Mouse (Mus musculus) embryo, embryonic 9.5 days (tissue): Measurements from ENCODE around the gene Sgms2.
A peak's percentile ranks its signal among the peaks of the same experiment; 100 is the strongest.
"Not testable (repeated sequence)": the region's sequence is repeated elsewhere in the genome, so short reads cannot be mapped to it uniquely, and the experiment has no call there.

Source experiments
- DNase-seq: peaks from one replicate; pipeline ENCODE4 v3.0.0-alpha.2; 2017; ENCODE audit errors: extremely low spot score

Gene Sgms2

GRCm38 (mm10) chr3:131358205-131358604 is 133.0 kb downstream of the Sgms2 start:
- DNase-seq = no peak

GRCm38 (mm10) chr3:131357643-131358042 is 133.6 kb downstream of the Sgms2 start:
- DNase-seq = no peak

- no peak for DNase-seq
Observed at GRCm38 (mm10) chr3:131356026-131356425, 135.2 kb downstream of the Sgms2 start.

DNA sequence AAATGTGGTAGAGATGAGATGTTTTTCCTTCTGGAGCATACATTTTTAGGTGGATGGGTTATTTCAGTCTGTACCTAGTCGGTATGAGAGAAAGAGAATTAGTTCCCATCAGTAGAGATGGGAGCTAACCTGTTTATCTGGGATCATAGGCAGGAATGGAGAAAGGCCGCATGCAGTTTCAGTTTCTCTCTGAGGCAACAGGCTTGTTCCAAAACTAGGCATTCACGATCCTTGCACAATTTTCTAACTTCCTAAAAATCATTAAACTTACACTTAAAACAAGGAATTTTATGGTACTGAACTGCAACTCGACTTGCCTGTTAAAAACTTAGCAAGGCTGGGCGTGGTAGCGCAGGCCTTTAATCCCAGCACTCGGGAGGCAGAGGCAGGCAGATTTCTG is 140.7 kb downstream of the Sgms2 start:
- no peak for DNase-seq

DNA sequence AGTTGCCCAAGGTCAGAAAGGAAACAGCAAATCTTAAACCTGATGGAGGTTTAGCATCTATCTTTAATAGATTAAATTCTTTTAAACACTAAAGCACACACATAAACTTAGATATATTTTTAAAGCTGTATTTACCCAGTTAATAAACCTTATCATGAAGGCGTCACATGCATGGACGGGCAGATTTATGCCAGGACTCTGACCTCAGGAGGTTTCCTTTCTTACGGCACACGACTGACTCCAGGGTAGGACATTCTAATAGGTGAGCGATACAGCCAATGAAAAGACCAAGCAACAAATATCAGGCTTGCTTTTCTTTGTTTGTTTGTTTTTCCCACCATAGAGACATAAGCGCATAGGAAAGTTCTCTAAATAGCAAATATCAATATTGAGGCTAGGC is 142.2 kb downstream of the Sgms2 start:
- no peak for DNase-seq

GRCm38 (mm10) chr3:131348579-131348950 is 142.6 kb downstream of the Sgms2 start:
- DNase-seq = no peak

DNA sequence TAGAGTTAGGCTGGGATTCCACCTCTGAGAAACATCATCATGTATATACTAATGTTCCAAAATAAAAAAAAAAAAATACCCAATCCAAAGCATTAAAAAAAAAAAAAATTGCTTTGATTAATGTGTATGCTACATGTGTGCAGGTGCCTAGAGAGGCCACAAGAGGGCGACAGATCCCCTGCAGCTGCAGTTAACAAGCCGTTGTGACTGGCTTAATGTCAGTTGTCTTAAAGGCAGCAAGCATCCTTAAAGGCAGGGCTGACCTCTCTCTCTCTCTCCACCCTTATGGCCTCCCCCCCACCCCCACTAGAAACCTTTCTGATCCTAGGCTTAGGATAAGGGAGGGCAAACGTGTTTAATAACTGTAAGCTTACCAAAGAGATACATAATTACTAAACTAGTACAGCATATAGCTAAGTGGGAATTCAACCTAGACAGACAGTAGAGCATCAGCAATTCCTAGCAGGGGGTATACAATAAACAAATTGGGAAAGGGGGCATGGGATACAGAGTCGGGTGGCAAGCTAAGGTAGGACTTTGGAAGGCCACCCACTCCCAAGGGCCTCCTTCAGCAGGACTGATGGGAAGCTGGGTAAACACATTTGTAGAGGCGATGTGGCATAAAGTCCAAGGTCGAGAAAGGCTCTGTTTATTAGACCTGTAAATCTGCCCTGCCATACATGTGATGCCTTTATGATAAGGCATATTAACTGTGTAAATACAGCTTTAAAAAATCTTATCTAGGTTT is 143.2 kb downstream of the Sgms2 start:
- peak; percentile 24 for DNase-seq

DNA sequence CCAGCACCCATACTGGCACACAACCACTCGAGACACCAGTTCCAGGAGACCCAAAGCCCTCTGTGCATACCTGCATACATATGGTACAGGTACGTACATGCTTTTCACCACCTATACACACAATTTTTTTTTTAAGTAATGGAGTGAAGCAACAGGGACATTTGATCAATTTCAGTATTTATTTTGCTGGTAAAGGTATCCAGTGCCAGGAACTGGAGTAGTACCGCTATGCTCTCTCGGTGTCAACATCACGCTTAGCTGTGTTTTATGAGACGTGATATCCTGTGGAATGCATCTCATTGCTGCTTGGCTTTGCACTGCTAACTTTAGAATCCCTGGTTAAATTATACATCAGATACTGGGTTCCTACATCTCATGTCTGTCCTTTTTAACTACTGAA is 145.3 kb downstream of the Sgms2 start:
- no peak for DNase-seq

DNA sequence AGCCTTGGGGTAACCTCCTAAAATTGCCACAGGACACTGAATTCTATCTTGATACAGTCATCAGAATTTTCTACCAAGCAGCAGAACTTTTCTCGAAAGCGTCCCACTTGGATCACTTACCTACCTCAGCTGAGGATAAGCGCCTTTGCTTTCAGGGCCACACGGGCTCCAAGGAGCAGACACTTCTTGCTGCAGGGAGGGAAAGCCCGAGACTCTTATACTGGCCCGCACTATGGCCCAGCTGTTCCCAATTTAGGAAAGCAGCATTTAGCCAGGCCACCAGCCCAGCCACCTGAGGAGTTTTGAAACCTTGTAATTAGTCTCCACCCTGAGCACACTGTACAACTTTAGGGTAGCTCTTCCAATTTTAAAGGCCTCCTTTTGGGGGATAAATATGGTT is 147.9 kb downstream of the Sgms2 start:
- no peak for DNase-seq

- no peak for DNase-seq
Observed at GRCm38 (mm10) chr3:131340885-131341284, 150.3 kb downstream of the Sgms2 start.

DNA sequence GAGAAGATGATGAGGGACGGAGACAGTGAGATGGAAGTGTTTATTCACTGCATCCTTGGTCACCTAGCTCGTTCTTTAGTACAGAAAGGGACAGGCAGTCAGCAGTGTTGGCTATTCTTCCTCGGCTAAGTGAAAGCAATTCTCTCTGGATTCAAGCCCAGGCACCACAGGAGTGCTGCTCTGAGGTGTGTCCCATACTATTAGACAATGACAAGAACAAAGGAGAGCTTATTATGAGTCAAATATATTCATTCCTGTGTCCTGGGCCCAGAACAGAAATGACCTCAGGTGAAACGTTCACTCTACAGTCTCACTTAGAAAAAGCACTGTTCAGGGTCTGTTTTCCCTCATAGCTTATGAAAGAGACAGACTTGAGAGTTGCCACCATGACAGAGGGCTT is 151.9 kb downstream of the Sgms2 start:
- no peak for DNase-seq

DNA sequence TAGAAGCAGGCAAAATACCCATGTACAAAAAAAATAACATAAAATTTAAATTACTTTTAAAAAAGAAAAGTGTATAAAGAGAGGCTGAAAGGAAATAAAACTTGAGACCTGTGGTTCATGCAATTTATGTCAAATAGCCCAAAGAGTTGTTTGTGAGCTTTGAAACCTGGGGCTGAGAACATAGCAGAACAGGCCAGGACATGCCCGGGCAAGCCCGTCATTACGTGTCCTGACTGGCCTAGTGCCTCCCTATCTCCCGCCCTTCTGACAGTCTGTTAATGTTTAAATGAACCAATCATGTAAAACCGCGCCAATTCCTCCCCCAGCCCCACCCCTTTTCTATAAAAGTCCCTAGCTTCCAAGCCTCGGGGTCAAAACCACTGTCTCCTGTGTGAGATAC is 153.5 kb downstream of the Sgms2 start:
- DNase-seq = not testable (repeated sequence)

- no peak for DNase-seq
Observed at GRCm38 (mm10) chr3:131336629-131337028, 154.6 kb downstream of the Sgms2 start.

DNA sequence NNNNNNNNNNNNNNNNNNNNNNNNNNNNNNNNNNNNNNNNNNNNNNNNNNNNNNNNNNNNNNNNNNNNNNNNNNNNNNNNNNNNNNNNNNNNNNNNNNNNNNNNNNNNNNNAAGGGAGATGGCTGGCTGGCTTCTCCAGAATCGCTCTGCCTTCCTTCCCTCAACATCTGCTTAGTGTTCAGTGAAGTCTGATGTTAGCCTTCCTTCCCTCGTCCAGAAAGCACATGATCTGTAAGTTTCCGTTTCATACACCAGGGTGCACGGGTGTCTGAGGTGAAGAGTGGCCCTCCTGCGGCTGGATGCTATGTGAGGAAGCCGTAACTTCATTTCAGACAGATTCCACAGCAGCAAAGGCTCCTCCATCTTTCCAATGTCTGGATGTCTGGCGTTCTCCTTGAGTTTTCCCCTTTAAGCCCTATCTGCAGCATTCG is 156.1 kb downstream of the Sgms2 start:
- no peak for DNase-seq

GRCm38 (mm10) chr3:131327189-131327588 is 164.0 kb downstream of the Sgms2 start:
- no peak for DNase-seq

GRCm38 (mm10) chr3:131326637-131327036 is 164.6 kb downstream of the Sgms2 start:
- DNase-seq = no peak

DNA sequence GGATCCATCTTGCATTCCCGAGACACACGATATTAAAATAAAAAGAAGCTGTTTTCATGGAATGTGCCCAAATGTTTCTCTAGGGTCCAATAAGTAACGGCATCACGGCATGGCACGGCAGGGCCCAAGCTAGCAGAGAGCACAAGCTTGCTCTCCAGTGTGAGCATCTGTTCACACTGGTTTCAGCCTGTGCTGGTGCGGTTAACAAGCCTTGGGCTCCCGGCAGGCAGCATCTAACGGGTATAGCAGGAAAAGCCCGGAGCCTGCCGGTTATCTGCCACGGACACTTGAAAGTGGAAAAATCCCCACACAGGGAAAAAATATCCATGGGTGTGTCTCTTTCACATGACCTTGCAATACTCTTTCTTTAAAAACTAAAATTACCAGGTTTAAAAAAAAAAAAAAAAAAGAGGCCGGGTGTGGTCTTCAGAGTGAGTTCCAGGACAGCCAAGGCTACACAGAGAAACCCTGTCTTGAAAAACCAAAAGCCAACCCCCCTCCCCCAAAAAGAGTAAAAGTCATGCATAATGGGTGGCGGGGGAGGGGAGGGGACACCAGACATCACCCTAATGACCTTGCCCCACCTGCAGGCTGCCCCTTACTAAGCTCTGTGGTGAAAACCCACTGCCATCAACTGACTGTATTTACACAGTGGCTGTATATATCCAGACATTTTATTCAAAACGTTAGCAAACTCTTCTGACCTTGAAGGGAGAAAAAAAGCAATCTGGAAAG is 169.0 kb downstream of the Sgms2 start:
- DNase-seq = no peak

DNA sequence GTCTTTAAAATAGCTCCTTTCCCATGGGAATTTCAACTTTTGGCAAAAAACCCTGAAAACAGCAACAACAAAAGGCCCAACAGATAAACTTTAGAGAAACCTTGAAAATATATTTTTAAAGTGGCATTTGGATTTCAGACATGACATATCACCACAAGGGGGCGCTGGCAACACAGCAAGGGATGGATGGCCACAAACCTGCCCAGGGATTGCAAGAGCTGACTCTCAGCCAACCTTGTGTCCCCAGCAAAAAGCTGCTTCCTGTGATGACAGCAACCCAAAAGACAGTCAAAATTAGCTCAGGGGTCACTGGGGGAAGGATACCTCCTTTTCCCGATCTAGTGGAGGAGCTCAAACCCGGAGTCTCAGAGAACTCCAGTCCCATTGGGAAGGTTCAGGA is 171.0 kb downstream of the Sgms2 start:
- DNase-seq = peak; percentile 72

- DNase-seq = no peak
Observed at GRCm38 (mm10) chr3:131318211-131318610, 173.0 kb downstream of the Sgms2 start.

DNA sequence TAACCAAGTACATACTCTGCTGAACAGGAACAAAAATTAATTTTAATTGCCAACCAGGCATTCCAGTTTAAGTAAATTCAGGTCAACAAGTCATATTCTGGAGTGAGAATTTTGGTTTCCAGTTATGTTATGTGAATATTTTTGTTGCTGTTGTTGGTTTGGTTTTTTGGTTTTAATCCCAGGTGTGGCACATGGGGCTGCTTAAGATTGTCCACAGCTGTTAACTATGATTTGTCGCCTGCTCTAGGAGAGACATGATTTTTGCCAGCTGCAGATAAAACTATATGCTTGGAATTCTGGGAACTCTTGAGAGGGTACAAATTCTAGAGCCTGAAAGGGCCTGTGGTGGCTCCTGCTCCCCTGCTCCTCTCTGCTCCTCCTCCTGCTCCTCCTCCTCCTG is 174.1 kb downstream of the Sgms2 start:
- DNase-seq = no peak

- no peak for DNase-seq
Observed at GRCm38 (mm10) chr3:131315957-131316510, 175.2 kb downstream of the Sgms2 start.

- no peak for DNase-seq
Observed at GRCm38 (mm10) chr3:131312340-131312739, 178.9 kb downstream of the Sgms2 start.

DNA sequence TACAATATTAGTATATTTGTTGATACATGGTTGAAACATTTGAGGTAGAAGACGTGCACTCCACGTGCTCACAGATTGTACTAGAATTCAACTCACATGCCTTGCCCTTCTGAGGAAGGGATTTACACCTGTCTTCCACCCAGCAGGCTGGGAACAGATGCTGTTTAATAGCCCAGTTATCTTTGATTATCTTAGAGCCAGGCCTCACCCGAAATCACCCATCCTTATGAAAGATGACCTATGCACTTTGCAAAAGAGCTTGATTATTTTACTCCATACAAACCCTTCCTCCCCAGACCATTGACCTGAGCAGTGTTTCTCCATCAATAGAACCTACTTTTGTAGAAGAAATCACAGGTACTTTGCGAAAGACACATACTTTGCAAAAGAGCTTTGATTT is 180.6 kb downstream of the Sgms2 start:
- DNase-seq = no peak
